Mouse (Mus musculus): ENCODE results near the gene Cep131.

DNA sequence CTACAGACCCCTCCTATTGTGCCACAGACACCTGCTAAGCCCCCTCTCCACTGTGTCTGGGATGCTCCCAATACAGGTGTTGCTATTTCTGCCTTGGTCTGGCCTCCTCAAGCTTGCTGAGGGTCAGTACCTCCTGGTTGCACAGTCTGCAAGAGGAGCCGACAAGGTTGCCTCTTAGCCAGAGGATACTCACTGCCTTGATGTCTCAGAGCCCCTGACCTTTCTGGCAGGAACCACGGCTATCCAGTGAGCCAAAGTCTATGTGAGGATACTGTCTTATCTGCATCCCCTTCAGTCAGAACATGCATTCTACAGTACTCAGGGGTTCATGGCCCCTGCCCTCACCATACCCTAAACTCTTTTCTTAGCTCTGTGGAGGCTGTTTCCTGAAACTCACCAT lies 31.0 kb upstream of the Cep131 start:
- no peak for TF ChIP-seq HCFC1 (IDR thresholded peaks at IDR 0.05; ENCODE audit: low read depth, low read length)
- TF ChIP-seq ZKSCAN1 (IDR thresholded peaks at IDR 0.05; ENCODE audit: borderline replicate concordance, low read depth, low read length): no peak
- TF ChIP-seq CTCF (conservative IDR thresholded peaks at IDR 0.05 in 1 of 2, IDR thresholded peaks at IDR 0.05 in 1 of 2; ENCODE audit: low read depth in 2 of 2, low read length in 2 of 2): no peak
- no peak for TF ChIP-seq MAFK (IDR thresholded peaks at IDR 0.05; ENCODE audit: insufficient replicate concordance, low read length)
- TF ChIP-seq POLR2A (IDR thresholded peaks at IDR 0.05; ENCODE audit: low read depth, low read length): no peak
- no peak for TF ChIP-seq RAD21 (IDR thresholded peaks at IDR 0.05; ENCODE audit: low read depth, low read length)
- no peak for TF ChIP-seq E2F4 (IDR thresholded peaks at IDR 0.05; ENCODE audit: insufficient replicate concordance, low read depth, low read length)
- no peak for TF ChIP-seq ZC3H11A (IDR thresholded peaks at IDR 0.05; ENCODE audit: low read depth, low read length)
- TF ChIP-seq ZNF384 (IDR thresholded peaks at IDR 0.05; ENCODE audit: low read depth, low read length): no peak
- TF ChIP-seq EP300 (IDR thresholded peaks at IDR 0.05; ENCODE audit: low read length): no peak
- TF ChIP-seq CHD2 (IDR thresholded peaks at IDR 0.05; ENCODE audit: low read length): no peak
- no peak for TF ChIP-seq MAX (IDR thresholded peaks at IDR 0.05; ENCODE audit: low read length)

All from CH12.LX (cell line).